Mouse (Mus musculus): Measurements from ENCODE around the gene Cenph. TPM values are rescaled to one million over a fixed set of nuclear protein-coding genes. Genes with fewer than 3 reads are reported as not detected.

The Cenph gene
- 1.3 to 2.9 TPM (median 1.8 TPM) in 4 replicates for total RNA-seq (2023; ENCODE audit: inconsistent age)

GRCm38 (mm10) chr13:100775252-100776055 is at the start of gene Cenph:
Cenph (minus strand) TSS chr13:100775899.

GRCm38 (mm10) chr13:100786414-100786867 is 10.7 kb upstream of the Cenph start, which contains the start of gene Ccnb1:
Ccnb1 (minus strand) TSS chr13:100786570.

GRCm38 (mm10) chr13:100744036-100744744 is 31.5 kb downstream of the Cenph start, which contains the start of gene Mrps36:
Mrps36 (minus strand) TSS chr13:100744659.

GRCm38 (mm10) chr13:100730861-100731176 is 44.9 kb downstream of the Cenph start, which contains the start of gene Cdk7:
Cdk7 (minus strand) TSS chr13:100730939.

Other genes with a start within 250 kb of the Cenph start
- gene Ocln, start 223.2 kb downstream of the Cenph start, total RNA-seq (2023; ENCODE audit: inconsistent age) = not detected in 4 replicates
- gene Marveld2, start 158.9 kb downstream of the Cenph start, total RNA-seq (2023; ENCODE audit: inconsistent age) = 9.7 to 12.1 TPM (median 10.1 TPM) in 4 replicates
- gene Ak6, start 124.9 kb downstream of the Cenph start, total RNA-seq (2023; ENCODE audit: inconsistent age) = 96.5 to 119 TPM (median 106 TPM) in 4 replicates
- gene Rad17, start 124.8 kb downstream of the Cenph start, total RNA-seq (2023; ENCODE audit: inconsistent age) = 30.7 to 32.7 TPM (median 31.6 TPM) in 4 replicates
- 17.8 to 21.4 TPM (median 19.4 TPM) in 4 replicates for gene Taf9, start 124.3 kb downstream of the Cenph start, total RNA-seq (2023; ENCODE audit: inconsistent age)
- gene Ccdc125, start 106.2 kb downstream of the Cenph start, total RNA-seq (2023; ENCODE audit: inconsistent age) = 12.4 to 14.3 TPM (median 12.9 TPM) in 4 replicates
- gene Cdk7, start 45.0 kb downstream of the Cenph start, total RNA-seq (2023; ENCODE audit: inconsistent age) = 33.5 to 40.8 TPM (median 37.2 TPM) in 4 replicates
- 24.3 to 28.0 TPM (median 26.8 TPM) in 4 replicates for gene Mrps36, start 31.2 kb downstream of the Cenph start, total RNA-seq (2023; ENCODE audit: inconsistent age)
- 4.3 to 8.4 TPM (median 6.1 TPM) in 4 replicates for gene Ccnb1, start 10.7 kb upstream of the Cenph start, total RNA-seq (2023; ENCODE audit: inconsistent age)
- 91.7 to 105 TPM (median 95.9 TPM) in 4 replicates for gene Slc30a5, start 57.5 kb upstream of the Cenph start, total RNA-seq (2023; ENCODE audit: inconsistent age)